22 mouse cellular contexts compared by ENCODE assay signal in the genomic region with DNA sequence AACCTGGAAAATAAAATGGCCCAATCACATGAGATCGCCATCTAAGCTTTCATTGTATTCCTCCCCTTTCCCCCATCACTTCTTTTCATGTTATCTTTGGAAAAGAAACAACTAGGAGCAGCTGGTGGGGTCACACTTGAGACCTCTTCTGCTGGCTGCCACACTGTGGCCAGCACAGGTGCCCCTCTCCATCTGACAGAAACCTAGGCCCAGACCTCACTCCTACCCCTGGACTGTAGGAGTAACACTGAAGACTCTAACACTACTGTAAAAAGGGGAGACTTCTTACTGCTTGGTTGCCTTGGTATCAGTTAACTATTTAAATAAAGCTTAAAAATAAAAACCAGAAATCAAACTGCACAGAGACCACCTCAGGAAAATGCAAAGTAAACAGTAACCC. TPM values are rescaled to one million over a fixed set of nuclear protein-coding genes. Genes with fewer than 3 reads are reported as not detected.
DNase-seq lines count a peak whose midpoint lies in the region; ATAC-seq and TF ChIP-seq lines count a peak whose summit lies in the region.
"Had no signal": no experiment of that assay in that cellular context is flagged by ENCODE, and none has a peak within 500 bp of the region (broad histone marks: within the 10 kb centered on the region; RNA-seq: fewer than 3 reads in every experiment).

No protein-coding gene starts in this region.

- no peaks in the 10 kb centered on the region for H3K4me1 ChIP-seq in heart, embryonic 12.5 days (replicated peaks)
- H3K4me1 ChIP-seq in kidney, embryonic 15.5 days: peaks cover 8% of the 10 kb centered on the region
- H3K4me1 ChIP-seq in kidney, adult 2 months (ENCODE audit: control insufficient read depth, insufficient read depth, low read length): no peaks in the 10 kb centered on the region
- H3K4me1 ChIP-seq in kidney, postnatal 0 days (replicated peaks; ENCODE audit: insufficient read depth, low read length): no peaks in the 10 kb centered on the region
- H3K4me1 ChIP-seq: embryonic facial prominence, embryonic 15.5 days had no signal

- no peaks in the 10 kb centered on the region for H3K27me3 ChIP-seq in heart, embryonic 12.5 days (replicated peaks)
- H3K27me3 ChIP-seq in kidney, embryonic 15.5 days: no peaks in the 10 kb centered on the region
- no peaks in the 10 kb centered on the region for H3K27me3 ChIP-seq in kidney, adult 2 months (replicated peaks; ENCODE audit: control insufficient read depth, insufficient read depth, low read length)
- H3K27me3 ChIP-seq in kidney, postnatal 0 days (ENCODE audit: insufficient read depth, low read length): no peaks in the 10 kb centered on the region
- H3K27me3 ChIP-seq: embryonic facial prominence, embryonic 13.5 days; embryonic facial prominence, embryonic 15.5 days; forebrain, embryonic 12.5 days had no signal

- H3K9ac ChIP-seq in heart, embryonic 12.5 days: 0 out of 2 replicates have a peak overlapping the region, but pooled peaks have one; percentile 7
- no peak overlapping the region for H3K9ac ChIP-seq in kidney, embryonic 15.5 days
- no peak overlapping the region for H3K9ac ChIP-seq in kidney, postnatal 0 days (ENCODE audit: low read depth, low read length)
- H3K9ac ChIP-seq: embryonic facial prominence, embryonic 13.5 days; embryonic facial prominence, embryonic 15.5 days; forebrain, embryonic 12.5 days had no signal

- H3K36me3 ChIP-seq in heart, embryonic 12.5 days: peaks cover 43% of the 10 kb centered on the region
- peaks cover 54% of the 10 kb centered on the region for H3K36me3 ChIP-seq in kidney, embryonic 15.5 days
- no peaks in the 10 kb centered on the region for H3K36me3 ChIP-seq in kidney, adult 2 months (ENCODE audit: control insufficient read depth, insufficient read depth, low read length)
- H3K36me3 ChIP-seq in kidney, postnatal 0 days (ENCODE audit: insufficient read depth, low read length): peaks cover 18% of the 10 kb centered on the region

- TF ChIP-seq POLR2A in kidney, adult 2 months (IDR thresholded peaks at IDR 0.05; ENCODE audit: low read depth, low read length): no peak

- intact Hi-C loops in heart, postnatal 10 days (cut with DNase I): no loop called here

- no peak overlapping the region for H3K4me3 ChIP-seq in heart, embryonic 12.5 days
- H3K4me3 ChIP-seq in kidney, embryonic 15.5 days (replicated peaks): no peak overlapping the region
- H3K4me3 ChIP-seq in kidney, adult 2 months (ENCODE audit: insufficient read depth, low read depth, low read length): no peak overlapping the region
- no peak overlapping the region for H3K4me3 ChIP-seq in kidney, postnatal 0 days (replicated peaks; ENCODE audit: low read depth, low read length)
- H3K4me3 ChIP-seq: embryonic facial prominence, embryonic 13.5 days; embryonic facial prominence, embryonic 15.5 days; erythroblast, embryonic 14.5 days; forebrain, embryonic 10.5 days; forebrain, embryonic 12.5 days had no signal

- H3K9me3 ChIP-seq in heart, embryonic 12.5 days (replicated peaks): no peaks in the 10 kb centered on the region
- no peaks in the 10 kb centered on the region for H3K9me3 ChIP-seq in kidney, embryonic 15.5 days (replicated peaks)
- H3K9me3 ChIP-seq in kidney, postnatal 0 days (replicated peaks; ENCODE audit: low read length): no peaks in the 10 kb centered on the region
- H3K9me3 ChIP-seq: embryonic facial prominence, embryonic 13.5 days; embryonic facial prominence, embryonic 15.5 days; forebrain, embryonic 10.5 days; forebrain, embryonic 12.5 days had no signal

- WGBS in heart, embryonic 12.5 days: 88% methylated on average over 1 of the region's 1 CpGs
- 68% methylated on average over 1 of the region's 1 CpGs for WGBS in kidney, embryonic 15.5 days
- WGBS in kidney, adult 2 months: 71% methylated on average over 1 of the region's 1 CpGs
- WGBS in kidney, postnatal 0 days: 67% methylated on average over 1 of the region's 1 CpGs

- DNase-seq in heart, postnatal 10 days: no peak
- no peak for DNase-seq in kidney, adult 2 months
- peak; percentile 42 for DNase-seq in kidney, postnatal 0 days (ENCODE audit: low spot score)
- no peak for DNase-seq in kidney, postnatal 36 days
- DNase-seq: adrenal gland, adult 2 months; adrenal gland, postnatal 10 days; adrenal gland, postnatal 25 days; cerebellum, adult 11 months; cerebellum, adult 18-20 months; cerebellum, adult 8-10 months; cerebellum, adult 9-11 months; cerebellum, postnatal 14 days; cerebellum, postnatal 36 days; embryo, embryonic 11 days had no signal

- H3K4me2 ChIP-seq in heart, embryonic 12.5 days: no peak overlapping the region
- H3K4me2 ChIP-seq in kidney, embryonic 15.5 days: no peak overlapping the region
- H3K4me2 ChIP-seq in kidney, postnatal 0 days (ENCODE audit: low read length): no peak overlapping the region
- H3K4me2 ChIP-seq: embryonic facial prominence, embryonic 13.5 days; embryonic facial prominence, embryonic 15.5 days; forebrain, embryonic 12.5 days had no signal

- no peak for ATAC-seq in heart, embryonic 12.5 days (ENCODE audit: insufficient number of reproducible peaks, low FRiP score)
- ATAC-seq in kidney, embryonic 15.5 days (replicated peaks; ENCODE audit: low FRiP score): peak; percentile 89
- ATAC-seq in kidney, postnatal 0 days (replicated peaks; ENCODE audit: low FRiP score, low read depth): peak; percentile 33; the same call in 1 of the 2 replicates
- ATAC-seq: forebrain, embryonic 14.5 days had no signal

- H3K27ac ChIP-seq in heart, embryonic 12.5 days (ENCODE audit: poor library complexity, severe bottlenecking): no peak overlapping the region
- no peak overlapping the region for H3K27ac ChIP-seq in kidney, embryonic 15.5 days
- H3K27ac ChIP-seq in kidney, adult 2 months (ENCODE audit: insufficient read depth, low read depth, low read length): no peak overlapping the region
- H3K27ac ChIP-seq in kidney, postnatal 0 days: no peak overlapping the region
- H3K27ac ChIP-seq: embryonic facial prominence, embryonic 13.5 days; embryonic facial prominence, embryonic 15.5 days; forebrain, embryonic 10.5 days; forebrain, embryonic 12.5 days had no signal

- TF ChIP-seq CTCF in kidney, adult 2 months (conservative IDR thresholded peaks at IDR 0.05; ENCODE audit: insufficient read depth, insufficient read length, low read depth, low read length): no peak
- TF ChIP-seq CTCF in kidney, postnatal 0 days (IDR thresholded peaks at IDR 0.05; ENCODE audit: low read depth): no peak

RNA-seq across cellular contexts. Expression of a gene that starts 40.0 kb away (rescaled TPM):
- 20.9 and 21.5 TPM in 2 replicates for polyA plus RNA-seq in heart, embryonic 12.5 days (2016; fragmentation: Nextera tagmentation; extraction: Ambion mirVana)
- 1 to 10 TPM; 6.4 to 7.2 TPM for total RNA-seq in heart, postnatal 10 days (2021)
- polyA plus RNA-seq in kidney, embryonic 15.5 days (2015; fragmentation: Nextera tagmentation; extraction: Ambion mirVana): 18.0 and 19.0 TPM in 2 replicates
- polyA plus RNA-seq in kidney, adult 2 months (2012; rRNA removed): 0.03 and 0.05 TPM in 2 replicates
- 8.9 and 9.3 TPM in 2 replicates for polyA plus RNA-seq in kidney, postnatal 0 days (2015; fragmentation: Nextera tagmentation; extraction: Ambion mirVana)
